ENCODE assay signal across 13 mouse cellular contexts in genomic region chr1:138842756-138843155, GRCm38 (mm10). TPM values are rescaled to one million over a fixed set of nuclear protein-coding genes. Genes with fewer than 3 reads are reported as not detected.
DNase-seq lines count a peak whose midpoint lies in the region; ATAC-seq and TF ChIP-seq lines count a peak whose summit lies in the region.
"Had no signal": no experiment of that assay in that cellular context is flagged by ENCODE, and none has a peak within 500 bp of the region (broad histone marks: within the 10 kb centered on the region; RNA-seq: fewer than 3 reads in every experiment).

No protein-coding gene starts in this region.

- TF ChIP-seq CTCF in heart, postnatal 0 days (IDR thresholded peaks at IDR 0.05; ENCODE audit: low read depth), result no peak

- H3K4me1 ChIP-seq in heart, postnatal 0 days (ENCODE audit: control insufficient read depth, insufficient read depth), result no peaks in the 10 kb centered on the region
- peaks cover 19% of the 10 kb centered on the region for H3K4me1 ChIP-seq in embryonic facial prominence, embryonic 12.5 days
- H3K4me1 ChIP-seq in hindbrain, embryonic 14.5 days (replicated peaks; ENCODE audit: control insufficient read depth, insufficient read depth, low read length), result 0 out of 2 replicates have a peak, but pooled peaks cover 5% of the 10 kb centered on the region
- no peaks in the 10 kb centered on the region for H3K4me1 ChIP-seq in midbrain, embryonic 16.5 days (ENCODE audit: control insufficient read depth, insufficient read depth, low read length)

- no peak for DNase-seq in heart, postnatal 0 days (ENCODE audit: low spot score)
- no peak for DNase-seq in heart, postnatal 4 days
- DNase-seq in hindbrain, embryonic 14.5 days (ENCODE audit: low spot score), result no peak
- no peak for DNase-seq in spleen, postnatal 4 days (ENCODE audit: low spot score in 2 of 2)
- DNase-seq in lung, adult 18-20 months, result no peak
- DNase-seq: cerebellum, adult 9-10 months had no signal

- no peaks in the 10 kb centered on the region for H3K9me3 ChIP-seq in heart, postnatal 0 days (replicated peaks; ENCODE audit: control insufficient read depth, low read length)
- H3K9me3 ChIP-seq in embryonic facial prominence, embryonic 12.5 days, result no peaks in the 10 kb centered on the region
- H3K9me3 ChIP-seq in hindbrain, embryonic 14.5 days (ENCODE audit: control insufficient read depth, low read length), result no peaks in the 10 kb centered on the region
- H3K9me3 ChIP-seq in midbrain, embryonic 16.5 days (replicated peaks; ENCODE audit: control insufficient read depth, low read length, poor library complexity, severe bottlenecking), result no peaks in the 10 kb centered on the region

- TF ChIP-seq EP300 in heart, postnatal 0 days (IDR thresholded peaks at IDR 0.05; ENCODE audit: low read depth), result no peak

- no peaks in the 10 kb centered on the region for H3K36me3 ChIP-seq in heart, postnatal 0 days (replicated peaks; ENCODE audit: control insufficient read depth, insufficient read depth, low read length)
- no peaks in the 10 kb centered on the region for H3K36me3 ChIP-seq in embryonic facial prominence, embryonic 12.5 days
- H3K36me3 ChIP-seq in hindbrain, embryonic 14.5 days (replicated peaks; ENCODE audit: control insufficient read depth, insufficient read depth), result no peaks in the 10 kb centered on the region
- H3K36me3 ChIP-seq in midbrain, embryonic 16.5 days (ENCODE audit: control insufficient read depth, insufficient read depth, low read length), result no peaks in the 10 kb centered on the region

- ATAC-seq in heart, postnatal 0 days (ENCODE audit: insufficient read depth, low read depth), result no peak
- ATAC-seq in embryonic facial prominence, embryonic 12.5 days (ENCODE audit: insufficient number of reproducible peaks, insufficient read depth, low FRiP score, low TSS enrichment), result no peak
- ATAC-seq in hindbrain, embryonic 14.5 days (ENCODE audit: low FRiP score), result no peak
- no peak for ATAC-seq in midbrain, embryonic 16.5 days
- ATAC-seq in frontal cortex, adult (ENCODE audit: low TSS enrichment), result no peak

- H3K27me3 ChIP-seq in heart, postnatal 0 days (ENCODE audit: control insufficient read depth, insufficient read depth, low read length), result peaks cover 83% of the 10 kb centered on the region
- H3K27me3 ChIP-seq in embryonic facial prominence, embryonic 12.5 days, result peaks cover 76% of the 10 kb centered on the region
- H3K27me3 ChIP-seq in hindbrain, embryonic 14.5 days (ENCODE audit: control insufficient read depth, insufficient read depth, low read length), result peaks cover 66% of the 10 kb centered on the region
- H3K27me3 ChIP-seq in midbrain, embryonic 16.5 days (ENCODE audit: control insufficient read depth, insufficient read depth, low read depth, low read length), result peaks cover 11% of the 10 kb centered on the region

- peak overlapping the region; percentile 45 for H3K4me3 ChIP-seq in heart, postnatal 0 days (ENCODE audit: low read depth, low read length)
- peak overlapping the region; percentile 36; the same call in 1 of the 2 replicates for H3K4me3 ChIP-seq in embryonic facial prominence, embryonic 12.5 days
- peak overlapping the region; percentile 34 for H3K4me3 ChIP-seq in hindbrain, embryonic 14.5 days (replicated peaks; ENCODE audit: low read length)
- H3K4me3 ChIP-seq in midbrain, embryonic 16.5 days (ENCODE audit: low read depth, low read length), result peak overlapping the region; percentile 50

- no peak overlapping the region for H3K9ac ChIP-seq in heart, postnatal 0 days (replicated peaks; ENCODE audit: low read depth, low read length)
- no peak overlapping the region for H3K9ac ChIP-seq in embryonic facial prominence, embryonic 12.5 days
- peak overlapping the region; percentile 58 for H3K9ac ChIP-seq in hindbrain, embryonic 14.5 days
- peak overlapping the region; percentile 73 for H3K9ac ChIP-seq in midbrain, embryonic 16.5 days (ENCODE audit: low read depth, low read length)
- H3K9ac ChIP-seq: liver, embryonic 14.5 days had no signal

- H3K27ac ChIP-seq in heart, postnatal 0 days (ENCODE audit: low read depth), result no peak overlapping the region
- H3K27ac ChIP-seq in embryonic facial prominence, embryonic 12.5 days, result no peak overlapping the region
- peak overlapping the region; percentile 79 for H3K27ac ChIP-seq in hindbrain, embryonic 14.5 days
- H3K27ac ChIP-seq in midbrain, embryonic 16.5 days (ENCODE audit: low read length), result peak overlapping the region; percentile 94
- H3K27ac ChIP-seq: kidney, postnatal 0 days; liver, embryonic 14.5 days had no signal

- 7% methylated on average over 10 of the region's 10 CpGs for WGBS in heart, postnatal 0 days
- WGBS in embryonic facial prominence, embryonic 12.5 days, result 1% methylated on average over 10 of the region's 10 CpGs
- WGBS in hindbrain, embryonic 14.5 days, result 1% methylated on average over 10 of the region's 10 CpGs
- 2% methylated on average over 10 of the region's 10 CpGs for WGBS in midbrain, embryonic 16.5 days

- H3K4me2 ChIP-seq in heart, postnatal 0 days (ENCODE audit: low read depth, low read length), result peak overlapping the region; percentile 62
- H3K4me2 ChIP-seq in embryonic facial prominence, embryonic 12.5 days (replicated peaks), result peak overlapping the region; percentile 59
- H3K4me2 ChIP-seq in hindbrain, embryonic 14.5 days (replicated peaks), result peak overlapping the region; percentile 50
- peak overlapping the region; percentile 47 for H3K4me2 ChIP-seq in midbrain, embryonic 16.5 days (ENCODE audit: low read length)

RNA-seq across cellular contexts. Expression of gene Lhx9, which starts 5.6 kb away (rescaled TPM):
- total RNA-seq in heart, postnatal 0 days (2014; rRNA removed; ENCODE audit: low replicate concordance), result not detected in 2 replicates
- 0.05 TPM in 2 replicates for polyA plus RNA-seq in heart, postnatal 0 days (2015; fragmentation: Nextera tagmentation; extraction: Ambion mirVana)
- total RNA-seq in heart, postnatal 4 days (2021), result not detected
- polyA plus RNA-seq in embryonic facial prominence, embryonic 12.5 days (2016; fragmentation: Nextera tagmentation; extraction: Ambion mirVana), result 0.91 and 1.3 TPM in 2 replicates
- 9.5 and 18.5 TPM in 2 replicates for polyA plus RNA-seq in hindbrain, embryonic 14.5 days (2014; fragmentation: Nextera tagmentation; extraction: Ambion mirVana)
- polyA plus RNA-seq in midbrain, embryonic 16.5 days (2015; fragmentation: Nextera tagmentation; extraction: Ambion mirVana), result 127 and 159 TPM in 2 replicates
- total RNA-seq: adrenal gland, adult 18-20 months; gastrocnemius, adult 8-10 months had no signal
- polyA plus RNA-seq: kidney, postnatal 0 days had no signal

RNA-seq across cellular contexts. Expression of gene 2310009B15Rik, which starts 13.9 kb away (rescaled TPM):
- total RNA-seq in heart, postnatal 0 days (2014; rRNA removed; ENCODE audit: low replicate concordance), result 30.8 and 43.9 TPM in 2 replicates
- polyA plus RNA-seq in heart, postnatal 0 days (2015; fragmentation: Nextera tagmentation; extraction: Ambion mirVana), result 42.7 and 48.2 TPM in 2 replicates
- total RNA-seq in heart, postnatal 4 days (2021), result 10 to 100 TPM; 15.8 to 20.3 TPM
- polyA plus RNA-seq in embryonic facial prominence, embryonic 12.5 days (2016; fragmentation: Nextera tagmentation; extraction: Ambion mirVana), result 43.2 and 43.4 TPM in 2 replicates
- 32.5 and 37.1 TPM in 2 replicates for polyA plus RNA-seq in hindbrain, embryonic 14.5 days (2014; fragmentation: Nextera tagmentation; extraction: Ambion mirVana)
- polyA plus RNA-seq in midbrain, embryonic 16.5 days (2015; fragmentation: Nextera tagmentation; extraction: Ambion mirVana), result 35.9 and 36.3 TPM in 2 replicates

Comparison
In these comparisons a context has a peak if more than half of its experiments do, and no peak if none do; other contexts are left out.
1. H3K27ac ChIP-seq: peak in hindbrain, embryonic 14.5 days (single experiment) and midbrain, embryonic 16.5 days (single experiment); none in heart, postnatal 0 days (single experiment) and embryonic facial prominence, embryonic 12.5 days (single experiment).
2. H3K9ac ChIP-seq: peak in hindbrain, embryonic 14.5 days (single experiment) and midbrain, embryonic 16.5 days (single experiment); none in heart, postnatal 0 days (single experiment) and embryonic facial prominence, embryonic 12.5 days (single experiment).
3. Peak in every context shown above with its lines, with median percentiles within 50 percentile points of each other: H3K4me2 ChIP-seq and H3K4me3 ChIP-seq.